Mouse (Mus musculus) cerebellum, adult 18-20 months (tissue): ENCODE results near the gene Haus6.
A peak's percentile ranks its signal among the peaks of the same experiment; 100 is the strongest.
"Not testable (repeated sequence)": the region's sequence is repeated elsewhere in the genome, so short reads cannot be mapped to it uniquely, and the experiment has no call there.

Source experiments
- DNase-seq, 2 experiments: peaks; one replicate each; pipeline ENCODE4 v3.0.0; 2021

Gene Haus6

GRCm38 (mm10) chr4:86611524-86612288 lies at the start of gene Haus6:
Gene Haus6 (minus strand): TSS chr4:86612055.
- peak; percentile 92 to 95 for DNase-seq

- no peak for DNase-seq
Measured at GRCm38 (mm10) chr4:86657176-86657575, 45.3 kb upstream of the Haus6 start.

- DNase-seq: not testable (repeated sequence)
Measured at GRCm38 (mm10) chr4:86656410-86656809, 44.6 kb upstream of the Haus6 start.

GRCm38 (mm10) chr4:86651686-86652384 lies 40.0 kb upstream of the Haus6 start:
- DNase-seq: peak; percentile 25 to 61

GRCm38 (mm10) chr4:86648394-86648793 lies 36.5 kb upstream of the Haus6 start:
- DNase-seq: not testable (repeated sequence)

GRCm38 (mm10) chr4:86637561-86637960 lies 25.7 kb upstream of the Haus6 start:
- DNase-seq: not testable (repeated sequence)

GRCm38 (mm10) chr4:86634873-86635272 lies 23.0 kb upstream of the Haus6 start:
- DNase-seq: peak; percentile 44 to 54

GRCm38 (mm10) chr4:86634312-86634711 lies 22.5 kb upstream of the Haus6 start:
- peak in 1 of 2 experiments; percentile 7 for DNase-seq

- DNase-seq: not testable (repeated sequence)
Measured at GRCm38 (mm10) chr4:86632556-86632955, 20.7 kb upstream of the Haus6 start.

GRCm38 (mm10) chr4:86631831-86632230 lies 20.0 kb upstream of the Haus6 start:
- DNase-seq: no peak

- not testable (repeated sequence) for DNase-seq
Measured at GRCm38 (mm10) chr4:86626496-86626895, 14.6 kb upstream of the Haus6 start.

GRCm38 (mm10) chr4:86625463-86625862 lies 13.6 kb upstream of the Haus6 start:
- no peak for DNase-seq

GRCm38 (mm10) chr4:86622532-86622931 lies 10.7 kb upstream of the Haus6 start:
- DNase-seq: not testable (repeated sequence)

GRCm38 (mm10) chr4:86622116-86622515 lies 10.3 kb upstream of the Haus6 start:
- no peak for DNase-seq

GRCm38 (mm10) chr4:86620506-86620905 lies 8.7 kb upstream of the Haus6 start:
- DNase-seq: no peak

- no peak for DNase-seq
Measured at GRCm38 (mm10) chr4:86612289-86612620, 400 bp upstream of the Haus6 start.

- no peak for DNase-seq
Measured at GRCm38 (mm10) chr4:86591304-86591703, 20.6 kb downstream of the Haus6 start.

GRCm38 (mm10) chr4:86588236-86588635 lies 23.6 kb downstream of the Haus6 start:
- no peak for DNase-seq

GRCm38 (mm10) chr4:86580591-86580990 lies 31.3 kb downstream of the Haus6 start:
- no peak for DNase-seq

GRCm38 (mm10) chr4:86580056-86580455 lies 31.8 kb downstream of the Haus6 start:
- DNase-seq: no peak

- DNase-seq: no peak
Measured at GRCm38 (mm10) chr4:86576630-86577225, 35.1 kb downstream of the Haus6 start.

GRCm38 (mm10) chr4:86576120-86576541 lies 35.7 kb downstream of the Haus6 start:
- DNase-seq: peak in 1 of 2 experiments; percentile 40

- peak; percentile 94 for DNase-seq
Measured at GRCm38 (mm10) chr4:86575283-86575983, 36.4 kb downstream of the Haus6 start, which contains the start of gene Rraga. Gene Rraga (plus strand): TSS chr4:86575668.
